Mouse (Mus musculus) small intestine, adult 2 months (tissue): ENCODE measurements around the gene Zeb2. TPM values are rescaled to one million over a fixed set of nuclear protein-coding genes. Genes with fewer than 3 reads are reported as not detected.

Source experiments
- H3K27ac ChIP-seq: fragments of 200-500 bp; 2 replicates; pipeline ENCODE4 v1.5.1; 2012; ENCODE audit warnings: low read depth, low read length, control low read depth, inconsistent platforms; ENCODE audit not compliant: insufficient read depth
- H3K27me3 ChIP-seq: fragments of 200-500 bp; 2 replicates; pipeline ENCODE4 v1.6.1; 2012; ENCODE audit warnings: mild to moderate bottlenecking, moderate library complexity, low read length, inconsistent platforms; ENCODE audit not compliant: control insufficient read depth, insufficient read depth
- H3K36me3 ChIP-seq: fragments of 200-500 bp; 2 replicates; pipeline ENCODE4 v1.6.1; 2012; ENCODE audit warnings: mild to moderate bottlenecking, low read length, control low read depth, inconsistent platforms; ENCODE audit not compliant: control insufficient read depth, insufficient read depth
- H3K4me1 ChIP-seq: fragments of 200-500 bp; 2 replicates; pipeline ENCODE4 v1.6.1; 2012; ENCODE audit warnings: low read length, inconsistent platforms, mixed read lengths; ENCODE audit not compliant: control insufficient read depth, insufficient read depth, insufficient read length
- H3K4me3 ChIP-seq: fragments of 200-500 bp; 2 replicates; pipeline ENCODE4 v1.5.1; 2012; ENCODE audit warnings: low read depth, mild to moderate bottlenecking, control low read depth, inconsistent platforms, low read length, moderate library complexity
- CTCF ChIP-seq: fragments of 200-500 bp; IDR thresholded peaks from 2 replicates; pipeline ENCODE4 v1.5.1; 2012; ENCODE audit warnings: low read depth, mild to moderate bottlenecking, control low read depth, inconsistent platforms, low read length, moderate library complexity, mixed read lengths; ENCODE audit not compliant: insufficient replicate concordance, insufficient read length; ENCODE audit errors: extremely low read depth
- POLR2A ChIP-seq: fragments of 200-500 bp; IDR thresholded peaks from 2 replicates; pipeline ENCODE4 v1.6.1; 2012; ENCODE audit warnings: low read depth, mild to moderate bottlenecking, control low read depth, inconsistent platforms, low read length, moderate library complexity
- WGBS: fragments of 180-500 bp; shearing (Covaris S2); methylation state at CpG from one replicate; pipeline ENCODE4 v1.1.7; 2018; 5-methylcytosine and 5-hydroxymethylcytosine counted together
- polyA plus RNA-seq: library from polyadenylated mRNA; depleted of rRNA; stranded (reverse); fragments of >200 nt; gene quantifications from 2 replicates; pipeline ENCODE4 v1.2.3, GENCODE M21; 2012

Gene Zeb2
- polyA plus RNA-seq, 1 experiment, result 3.1 TPM

DNA sequence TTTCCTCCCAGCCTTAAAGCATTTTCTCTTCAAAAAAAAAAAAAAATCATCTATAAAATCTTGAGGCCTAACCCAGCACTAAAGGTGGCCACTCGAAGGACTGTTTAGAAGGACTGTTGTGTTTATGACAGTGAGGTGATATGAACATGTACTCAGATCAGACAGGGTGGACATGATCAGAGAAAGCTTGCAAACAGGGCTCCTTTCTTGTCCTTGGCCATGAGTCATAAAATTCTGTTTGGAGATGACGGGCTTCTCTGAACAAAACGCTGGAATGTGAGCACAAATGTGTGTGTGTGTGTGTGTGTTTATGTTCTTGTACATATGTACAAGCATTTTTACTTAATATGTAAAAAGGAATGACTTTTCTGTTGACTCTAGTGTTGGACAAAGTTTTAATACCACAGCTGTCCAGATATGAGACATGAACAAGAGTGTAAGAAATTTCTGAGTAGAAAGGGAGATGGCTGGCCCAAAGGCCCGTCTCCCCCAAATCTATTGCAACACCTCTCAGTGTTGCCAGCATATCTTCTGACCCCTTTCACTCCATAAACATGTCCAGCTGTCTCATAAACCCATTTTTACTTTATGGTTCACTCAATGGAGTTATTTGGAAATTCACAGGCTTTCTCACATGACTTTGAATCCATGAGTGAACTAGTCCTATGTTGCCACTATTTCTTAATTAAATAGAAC is 13.4 kb upstream of the Zeb2 start:
- Histone ChIP-seq H3K36me3 (no peaks in the 10 kb centered on the region), H3K4me3 (no peak overlapping the region), H3K4me1 (no peaks in the 10 kb centered on the region), H3K27me3 (no peaks in the 10 kb centered on the region), H3K27ac (no peak overlapping the region)
- 70% methylated on average over 4 of the region's 4 CpGs for WGBS
- TF ChIP-seq CTCF (no peak), POLR2A (no peak)

GRCm38 (mm10) chr2:45129556-45129955 is 12.4 kb upstream of the Zeb2 start:
- Histone ChIP-seq H3K27ac (no peak overlapping the region), H3K27me3 (no peaks in the 10 kb centered on the region), H3K4me3 (no peak overlapping the region), H3K36me3 (no peaks in the 10 kb centered on the region), H3K4me1 (no peaks in the 10 kb centered on the region)
- TF ChIP-seq CTCF (no peak), POLR2A (no peak)
- WGBS, result 69% methylated on average over 6 of the region's 6 CpGs

DNA sequence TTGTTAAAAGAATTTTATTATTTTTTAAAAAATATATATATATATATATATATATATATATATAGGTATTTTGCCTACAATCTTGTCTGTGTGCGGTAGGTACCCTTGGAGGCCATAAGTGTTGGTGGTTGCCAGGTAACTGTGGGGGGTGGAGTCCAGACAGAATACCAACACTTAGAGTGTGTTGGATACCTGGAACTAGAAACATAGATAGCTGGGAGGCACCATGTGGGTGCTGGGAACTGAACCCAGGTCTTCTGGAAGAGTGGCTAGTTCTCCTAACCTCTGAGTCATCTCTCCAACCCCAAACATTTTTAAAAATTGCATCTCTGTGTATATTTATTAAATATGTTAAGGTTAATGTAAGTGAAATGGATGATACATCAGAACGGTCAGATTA is 11.5 kb upstream of the Zeb2 start:
- H3K4me3 ChIP-seq, result no peak overlapping the region
- no peaks in the 10 kb centered on the region for H3K4me1 ChIP-seq
- no peaks in the 10 kb centered on the region for H3K27me3 ChIP-seq
- 99% methylated on average over 2 of the region's 2 CpGs for WGBS
- TF ChIP-seq POLR2A (no peak), CTCF (no peak)
- H3K27ac ChIP-seq, result no peak overlapping the region
- H3K36me3 ChIP-seq, result no peaks in the 10 kb centered on the region

- Histone ChIP-seq H3K27ac (no peak overlapping the region), H3K36me3 (no peaks in the 10 kb centered on the region), H3K4me3 (no peak overlapping the region), H3K27me3 (no peaks in the 10 kb centered on the region), H3K4me1 (no peaks in the 10 kb centered on the region)
- no peak for TF ChIP-seq CTCF
- TF ChIP-seq POLR2A, result no peak
- 80% methylated on average over 5 of the region's 5 CpGs for WGBS
Measured at GRCm38 (mm10) chr2:45126401-45126800, 9.2 kb upstream of the Zeb2 start.

- no peak overlapping the region for H3K4me3 ChIP-seq
- no peaks in the 10 kb centered on the region for H3K36me3 ChIP-seq
- no peaks in the 10 kb centered on the region for H3K27me3 ChIP-seq
- 64% methylated on average over 4 of the region's 4 CpGs for WGBS
- H3K27ac ChIP-seq, result no peak overlapping the region
- no peaks in the 10 kb centered on the region for H3K4me1 ChIP-seq
- TF ChIP-seq POLR2A (no peak), CTCF (no peak)
Measured at GRCm38 (mm10) chr2:45125181-45125580, 8.0 kb upstream of the Zeb2 start.

DNA sequence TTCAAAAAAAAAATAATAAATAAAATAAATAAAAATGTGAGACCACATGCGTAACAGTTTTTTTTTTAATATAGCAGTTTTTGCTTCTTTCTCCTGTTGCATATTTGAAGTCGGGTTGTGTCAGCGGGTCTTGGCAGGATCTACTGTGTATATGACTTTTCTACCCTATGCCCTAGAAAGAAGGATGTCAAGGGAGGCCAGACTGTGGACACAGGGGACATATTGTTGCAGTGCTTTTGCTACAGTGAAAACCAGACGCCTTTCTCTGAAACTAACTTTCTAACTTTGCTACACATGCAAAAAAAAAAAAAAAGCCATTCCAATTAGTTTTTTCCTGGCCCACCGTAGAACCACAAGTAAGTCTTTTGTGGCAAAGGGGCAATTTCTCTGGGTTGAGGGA is 6.3 kb upstream of the Zeb2 start:
- WGBS, result 86% methylated on average over 5 of the region's 5 CpGs
- TF ChIP-seq CTCF (no peak), POLR2A (no peak)
- Histone ChIP-seq H3K4me3 (no peak overlapping the region), H3K4me1 (no peaks in the 10 kb centered on the region), H3K36me3 (no peaks in the 10 kb centered on the region), H3K27ac (no peak overlapping the region), H3K27me3 (no peaks in the 10 kb centered on the region)

DNA sequence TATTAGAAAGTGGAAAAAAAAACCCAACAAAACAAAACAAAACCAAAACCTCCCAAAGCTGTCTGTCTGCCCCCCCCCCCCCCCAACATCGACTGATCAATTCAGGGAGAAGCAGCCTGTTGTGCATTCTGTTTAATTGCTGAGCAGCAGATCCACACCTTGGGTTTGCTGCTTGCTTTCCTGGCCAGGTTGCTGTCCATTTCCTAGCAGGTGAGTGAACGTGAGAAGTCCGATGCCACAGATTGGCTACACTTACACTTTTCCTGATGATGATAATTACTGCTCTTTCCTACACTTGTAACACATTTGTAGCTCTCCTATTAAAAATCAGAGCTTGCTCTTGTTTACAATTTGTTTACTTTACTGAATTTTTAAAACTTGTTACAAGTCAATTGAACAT is 926 bp upstream of the Zeb2 start:
- H3K36me3 ChIP-seq, result no peaks in the 10 kb centered on the region
- TF ChIP-seq CTCF (no peak), POLR2A (no peak)
- H3K27ac ChIP-seq, result no peak overlapping the region
- H3K4me1 ChIP-seq, result no peaks in the 10 kb centered on the region; the same call in 1 of the 2 replicates
- H3K4me3 ChIP-seq, result no peak overlapping the region; the same call in 1 of the 2 replicates
- H3K27me3 ChIP-seq, result peaks cover 23% of the 10 kb centered on the region
- WGBS, result 41% methylated on average over 3 of the region's 3 CpGs

DNA sequence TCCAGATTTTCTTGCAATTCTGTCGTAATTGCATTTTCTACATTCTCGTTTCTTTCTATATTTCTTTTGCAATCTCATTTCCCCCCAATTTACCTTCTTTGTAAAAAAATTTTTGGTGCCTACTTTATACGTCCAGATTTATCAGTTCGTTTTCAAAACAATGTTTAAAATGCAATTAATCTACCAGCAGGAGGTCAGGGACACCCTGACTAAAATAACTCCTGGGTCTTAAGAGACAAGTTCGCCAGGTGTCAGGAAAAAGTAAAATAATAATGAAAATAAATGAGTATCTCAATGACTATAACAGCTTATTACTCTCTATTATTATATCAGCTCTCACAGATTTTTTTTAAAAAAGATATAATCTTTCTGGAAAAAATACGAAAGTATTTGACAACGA is 397 bp upstream of the Zeb2 start:
- H3K4me3 ChIP-seq, result peak overlapping the region; percentile 58
- H3K27ac ChIP-seq, result peak overlapping the region; percentile 62
- no peak for TF ChIP-seq POLR2A
- no peak for TF ChIP-seq CTCF
- H3K36me3 ChIP-seq, result no peaks in the 10 kb centered on the region
- 31% methylated on average over 7 of the region's 7 CpGs for WGBS
- no peaks in the 10 kb centered on the region; the same call in 1 of the 2 replicates for H3K4me1 ChIP-seq
- peaks cover 27% of the 10 kb centered on the region for H3K27me3 ChIP-seq
